Mouse (Mus musculus): ENCODE data around the gene Ski. TPM values are rescaled to one million over a fixed set of nuclear protein-coding genes. Genes with fewer than 3 reads are reported as not detected.

Ski gene
- polyA plus RNA-seq, 1 experiment from 2014 or later, result 11.3 TPM

DNA sequence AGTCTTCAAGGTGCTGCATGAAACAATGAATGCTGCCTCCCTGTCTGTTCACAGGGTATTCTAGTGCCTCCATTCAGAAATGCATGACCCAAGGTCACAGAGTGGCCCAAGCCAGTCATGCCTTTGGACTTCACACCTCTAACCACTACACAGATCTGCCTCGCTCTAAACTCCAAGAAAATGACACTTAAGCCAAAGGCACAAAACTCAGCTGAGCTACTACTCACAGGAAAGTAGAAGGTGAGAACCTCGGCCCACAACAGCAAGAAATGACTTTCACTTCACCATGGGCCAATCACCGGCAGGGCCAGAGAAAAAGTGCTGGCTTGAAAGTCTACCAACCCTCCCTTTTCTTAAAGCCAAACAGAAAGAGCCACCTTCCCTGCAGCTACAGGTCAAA, 14.6 kb downstream of the Ski start:
- Histone ChIP-seq H3K27ac (no peak overlapping the region), H3K4me3 (no peak overlapping the region), H3K36me3 (ENCODE audit: poor library complexity, severe bottlenecking) (peaks cover 11% of the 10 kb centered on the region), H3K9me3 (replicated peaks) (no peaks in the 10 kb centered on the region), H3K4me2 (no peak overlapping the region), H3K4me1 (peaks cover 48% of the 10 kb centered on the region), H3K9ac (no peak overlapping the region), H3K27me3 (no peaks in the 10 kb centered on the region)
- no peak for ATAC-seq
- WGBS, result 65% methylated on average over 3 of the region's 3 CpGs

DNA sequence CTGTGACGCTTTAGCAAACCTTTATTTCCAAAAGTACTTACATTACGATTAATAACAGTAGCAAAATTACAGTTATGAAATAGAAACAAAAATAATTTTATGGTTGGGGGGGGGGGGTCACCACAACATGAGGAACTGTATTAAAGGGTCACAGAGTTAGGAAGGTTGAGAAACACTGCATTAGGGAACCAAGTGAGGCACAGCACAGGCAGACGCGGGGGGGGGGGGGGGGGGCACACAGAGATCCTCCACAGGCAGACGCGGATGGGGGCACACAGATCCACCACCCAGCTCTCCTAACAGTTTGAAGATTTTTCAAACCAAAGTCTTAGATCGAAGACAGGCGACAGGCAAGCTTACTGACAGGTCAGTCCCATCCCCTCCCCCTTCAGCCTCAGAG, 15.9 kb downstream of the Ski start:
- no peak overlapping the region for H3K4me2 ChIP-seq
- no peak for ATAC-seq
- no peaks in the 10 kb centered on the region for H3K9me3 ChIP-seq (replicated peaks)
- no peak overlapping the region for H3K4me3 ChIP-seq
- WGBS, result 92% methylated on average over 7 of the region's 8 CpGs
- peaks cover 36% of the 10 kb centered on the region for H3K4me1 ChIP-seq
- no peak overlapping the region for H3K9ac ChIP-seq
- no peak overlapping the region for H3K27ac ChIP-seq
- no peaks in the 10 kb centered on the region for H3K27me3 ChIP-seq
- H3K36me3 ChIP-seq (ENCODE audit: poor library complexity, severe bottlenecking), result peaks cover 11% of the 10 kb centered on the region

DNA sequence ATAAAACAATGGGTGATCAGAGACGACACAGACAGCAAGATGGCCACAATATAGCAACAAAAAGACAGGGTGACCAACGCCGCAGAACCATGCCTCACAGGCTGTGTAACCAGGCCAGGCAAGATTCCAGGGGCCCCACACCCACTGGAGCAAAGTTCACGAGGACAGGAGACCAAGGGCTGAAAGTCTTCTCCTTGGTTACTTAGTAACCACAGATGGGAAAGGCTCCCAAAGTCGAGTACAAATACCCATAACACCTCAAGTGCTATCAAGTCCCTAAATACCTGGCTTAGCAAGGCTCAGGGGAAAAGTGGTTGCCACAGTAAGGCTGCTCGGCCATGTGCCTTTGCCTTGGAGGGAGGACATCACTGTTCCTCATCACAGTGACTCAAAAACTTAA, 16.5 kb downstream of the Ski start:
- no peaks in the 10 kb centered on the region for H3K27me3 ChIP-seq
- no peak for ATAC-seq
- no peaks in the 10 kb centered on the region for H3K9me3 ChIP-seq (replicated peaks)
- peaks cover 36% of the 10 kb centered on the region for H3K4me1 ChIP-seq
- peaks cover 6% of the 10 kb centered on the region for H3K36me3 ChIP-seq (ENCODE audit: poor library complexity, severe bottlenecking)
- no peak overlapping the region for H3K4me2 ChIP-seq
- H3K9ac ChIP-seq, result no peak overlapping the region
- H3K27ac ChIP-seq, result no peak overlapping the region
- H3K4me3 ChIP-seq, result no peak overlapping the region
- WGBS, result 83% methylated on average over 6 of the region's 6 CpGs

DNA sequence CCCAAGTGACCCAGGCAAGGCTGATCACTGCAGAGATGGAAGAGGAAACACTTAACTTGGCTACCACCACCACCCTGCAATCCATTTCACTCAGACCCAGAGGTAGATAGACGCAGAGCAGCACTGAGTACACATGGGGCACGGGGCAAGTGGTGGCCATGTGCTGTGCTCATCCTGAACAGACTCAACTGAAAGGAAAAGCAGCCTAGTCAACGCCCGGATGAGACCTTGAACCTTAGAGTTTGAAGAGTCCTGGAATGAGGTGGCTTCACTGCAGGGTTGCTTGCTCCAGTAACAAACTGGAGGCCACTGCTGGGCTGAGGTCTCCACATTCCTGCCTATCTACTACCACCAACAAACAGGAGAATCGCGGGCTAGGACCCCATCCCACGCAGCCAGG, 20.6 kb downstream of the Ski start:
- Histone ChIP-seq H3K9me3 (replicated peaks) (no peaks in the 10 kb centered on the region), H3K27me3 (no peaks in the 10 kb centered on the region), H3K27ac (no peak overlapping the region), H3K4me1 (peaks cover 34% of the 10 kb centered on the region), H3K4me3 (no peak overlapping the region), H3K4me2 (no peak overlapping the region), H3K36me3 (ENCODE audit: poor library complexity, severe bottlenecking) (no peaks in the 10 kb centered on the region), H3K9ac (no peak overlapping the region)
- ATAC-seq, result no peak
- WGBS, result 94% methylated on average over 7 of the region's 7 CpGs

DNA sequence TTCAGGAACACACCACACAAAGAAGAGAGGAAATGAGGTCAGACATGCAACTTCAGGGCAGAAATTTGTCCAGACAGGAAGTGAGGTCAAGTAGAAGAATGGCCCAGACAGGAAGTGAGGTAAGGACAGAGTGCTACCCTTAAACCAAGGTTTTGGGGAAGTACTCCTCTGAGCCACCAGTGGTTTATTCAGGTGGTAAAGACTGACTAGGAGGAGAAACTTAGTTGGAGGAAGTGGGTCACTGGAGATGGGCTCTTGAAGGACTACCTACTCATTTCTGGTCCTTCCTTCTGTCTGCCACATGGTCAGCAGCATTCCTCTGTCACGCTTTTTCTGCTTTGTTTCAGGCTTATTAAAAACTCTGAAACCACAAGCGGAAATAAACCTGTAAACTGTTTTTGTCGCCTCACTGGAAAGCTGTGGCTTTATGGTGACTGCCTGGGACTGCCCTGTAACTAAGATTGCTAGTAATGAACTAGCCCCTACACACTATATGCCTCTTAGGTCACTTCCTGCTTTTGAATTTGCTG, 21.5 kb downstream of the Ski start:
- Histone ChIP-seq H3K27me3 (no peaks in the 10 kb centered on the region), H3K9me3 (replicated peaks) (no peaks in the 10 kb centered on the region), H3K4me3 (no peak overlapping the region), H3K36me3 (ENCODE audit: poor library complexity, severe bottlenecking) (no peaks in the 10 kb centered on the region), H3K4me2 (no peak overlapping the region), H3K9ac (no peak overlapping the region), H3K4me1 (peaks cover 38% of the 10 kb centered on the region), H3K27ac (no peak overlapping the region)
- 92% methylated on average over 3 of the region's 3 CpGs for WGBS
- ATAC-seq, result no peak

DNA sequence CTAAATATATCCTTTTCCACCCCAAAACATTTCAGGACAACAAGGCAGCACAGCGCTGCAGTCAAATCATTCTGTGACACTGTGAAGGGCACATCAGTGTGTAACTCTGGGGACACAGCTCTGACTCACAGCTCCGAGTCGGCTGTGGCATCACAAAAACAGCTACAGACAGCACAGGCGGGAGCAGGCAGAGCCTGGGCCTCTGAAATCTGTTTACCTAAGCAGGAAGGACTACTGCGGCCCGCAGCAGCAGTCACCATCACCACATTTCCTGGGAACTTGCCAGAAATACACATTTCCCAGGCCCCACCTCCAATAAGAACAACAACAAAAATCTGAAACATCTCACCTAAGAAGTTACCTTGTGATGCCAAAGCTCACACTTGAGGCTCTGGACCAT, 24.7 kb downstream of the Ski start:
- no peak for ATAC-seq
- Histone ChIP-seq H3K36me3 (ENCODE audit: poor library complexity, severe bottlenecking) (no peaks in the 10 kb centered on the region), H3K27me3 (no peaks in the 10 kb centered on the region), H3K4me3 (no peak overlapping the region), H3K9me3 (replicated peaks) (no peaks in the 10 kb centered on the region), H3K9ac (0 out of 2 replicates have a peak overlapping the region, but pooled peaks have one; percentile 12), H3K4me1 (peaks cover 40% of the 10 kb centered on the region), H3K4me2 (no peak overlapping the region), H3K27ac (peak overlapping the region; percentile 11; the same call in 1 of the 2 replicates)
- WGBS, result 71% methylated on average over 6 of the region's 6 CpGs

DNA sequence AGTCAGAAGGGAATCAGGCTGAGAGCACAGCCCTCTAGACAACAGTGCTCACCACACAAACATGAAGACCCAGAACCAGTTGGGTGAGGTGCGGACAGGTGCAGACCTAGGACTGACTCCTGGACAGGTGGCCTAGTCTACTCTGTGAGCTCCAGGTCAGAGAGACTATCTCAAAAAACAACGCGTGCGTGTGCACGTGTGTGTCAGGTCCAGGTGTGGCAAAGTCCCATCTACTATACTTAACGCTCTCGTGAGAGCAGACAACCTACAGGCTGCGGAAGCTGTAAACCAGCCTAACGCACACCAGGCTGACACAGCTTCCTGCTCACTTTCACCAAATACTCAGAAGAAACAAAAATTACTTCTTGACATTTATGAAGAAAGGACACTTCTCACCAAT, 27.2 kb downstream of the Ski start:
- Histone ChIP-seq H3K9me3 (replicated peaks) (no peaks in the 10 kb centered on the region), H3K4me3 (no peak overlapping the region), H3K4me1 (peaks cover 63% of the 10 kb centered on the region), H3K27me3 (no peaks in the 10 kb centered on the region), H3K36me3 (ENCODE audit: poor library complexity, severe bottlenecking) (no peaks in the 10 kb centered on the region), H3K9ac (no peak overlapping the region), H3K4me2 (no peak overlapping the region), H3K27ac (no peak overlapping the region)
- no peak for ATAC-seq
- 95% methylated on average over 9 of the region's 9 CpGs for WGBS

DNA sequence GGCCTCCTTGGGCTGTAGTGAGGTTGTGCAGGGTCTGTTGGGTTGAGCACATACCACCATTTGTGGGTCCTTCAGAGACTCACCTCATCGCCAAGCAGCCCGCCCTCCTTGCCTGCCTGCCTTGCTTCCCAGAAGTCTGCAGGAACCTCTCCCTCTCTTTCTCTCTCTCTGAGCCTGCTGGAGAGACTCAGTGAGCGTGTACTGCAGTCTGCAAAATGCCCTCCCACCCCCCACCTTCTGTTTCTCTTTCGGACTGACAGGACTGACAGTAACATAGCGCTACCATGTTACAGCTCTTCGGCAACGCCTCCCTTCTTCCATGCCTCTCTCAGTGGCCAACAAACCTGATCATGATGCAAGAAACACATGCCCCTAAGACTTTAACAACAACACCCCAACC, 32.1 kb downstream of the Ski start:
- no peak overlapping the region for H3K4me3 ChIP-seq
- peak overlapping the region; percentile 26; the same call in 1 of the 2 replicates for H3K9ac ChIP-seq
- H3K27me3 ChIP-seq, result no peaks in the 10 kb centered on the region
- peaks cover 69% of the 10 kb centered on the region for H3K4me1 ChIP-seq
- no peaks in the 10 kb centered on the region for H3K9me3 ChIP-seq (replicated peaks)
- WGBS, result 46% methylated on average over 7 of the region's 7 CpGs
- no peak for ATAC-seq
- no peaks in the 10 kb centered on the region for H3K36me3 ChIP-seq (ENCODE audit: poor library complexity, severe bottlenecking)
- H3K27ac ChIP-seq, result peak overlapping the region; percentile 25; the same call in 1 of the 2 replicates
- no peak overlapping the region for H3K4me2 ChIP-seq

DNA sequence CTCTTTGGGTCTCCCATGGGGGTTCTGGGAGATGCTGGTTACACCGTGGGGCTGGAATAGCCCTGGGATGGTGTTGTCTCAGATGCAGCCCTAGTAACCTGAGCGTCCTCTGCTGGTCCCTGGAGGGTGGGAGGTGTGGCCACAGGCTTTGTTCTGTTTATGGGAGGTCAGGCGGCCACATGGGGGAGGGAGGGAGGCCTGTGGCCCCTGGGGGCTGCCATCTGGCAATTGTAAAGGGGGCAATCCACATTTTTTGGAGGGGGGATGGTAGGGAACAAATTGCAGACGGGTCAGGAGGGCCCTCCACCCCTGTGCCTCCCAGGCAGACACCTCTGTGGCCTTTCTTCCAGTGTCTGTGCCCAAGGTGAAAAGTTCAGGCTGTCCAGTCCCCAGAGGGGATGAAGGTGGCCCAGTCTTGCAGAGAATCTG, 32.7 kb downstream of the Ski start:
- 8% methylated on average over 4 of the region's 4 CpGs for WGBS
- H3K27me3 ChIP-seq, result no peaks in the 10 kb centered on the region
- no peak overlapping the region for H3K4me3 ChIP-seq
- ATAC-seq, result no peak
- H3K9me3 ChIP-seq (replicated peaks), result no peaks in the 10 kb centered on the region
- H3K36me3 ChIP-seq (ENCODE audit: poor library complexity, severe bottlenecking), result no peaks in the 10 kb centered on the region
- H3K27ac ChIP-seq, result peak overlapping the region; percentile 51; the same call in 1 of the 2 replicates
- peaks cover 75% of the 10 kb centered on the region for H3K4me1 ChIP-seq
- H3K4me2 ChIP-seq, result no peak overlapping the region
- peak overlapping the region; percentile 26 for H3K9ac ChIP-seq

DNA sequence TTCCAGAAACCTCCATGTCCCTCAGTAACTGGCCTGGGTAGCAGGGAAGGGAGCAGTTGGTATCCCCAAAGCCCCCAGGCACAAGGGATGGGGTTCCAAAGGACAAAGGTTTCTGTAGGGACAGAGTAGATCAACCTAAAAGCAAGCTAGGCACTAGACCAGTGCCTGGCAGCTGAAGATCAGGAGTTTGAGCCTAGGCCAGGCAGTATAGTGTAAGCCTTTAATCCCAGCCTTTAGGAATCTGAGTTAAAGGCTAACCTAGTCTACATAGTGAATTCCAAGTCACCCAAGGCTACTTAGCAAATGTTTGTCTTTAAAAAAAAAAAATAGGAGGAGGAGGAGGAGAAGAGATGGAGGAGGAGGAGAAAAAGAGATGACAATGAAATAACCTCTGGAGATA, 33.6 kb downstream of the Ski start:
- Histone ChIP-seq H3K4me2 (no peak overlapping the region), H3K27me3 (no peaks in the 10 kb centered on the region), H3K9me3 (replicated peaks) (no peaks in the 10 kb centered on the region), H3K27ac (no peak overlapping the region), H3K9ac (no peak overlapping the region), H3K4me3 (no peak overlapping the region), H3K4me1 (peaks cover 84% of the 10 kb centered on the region), H3K36me3 (ENCODE audit: poor library complexity, severe bottlenecking) (no peaks in the 10 kb centered on the region)
- ATAC-seq, result no peak

DNA sequence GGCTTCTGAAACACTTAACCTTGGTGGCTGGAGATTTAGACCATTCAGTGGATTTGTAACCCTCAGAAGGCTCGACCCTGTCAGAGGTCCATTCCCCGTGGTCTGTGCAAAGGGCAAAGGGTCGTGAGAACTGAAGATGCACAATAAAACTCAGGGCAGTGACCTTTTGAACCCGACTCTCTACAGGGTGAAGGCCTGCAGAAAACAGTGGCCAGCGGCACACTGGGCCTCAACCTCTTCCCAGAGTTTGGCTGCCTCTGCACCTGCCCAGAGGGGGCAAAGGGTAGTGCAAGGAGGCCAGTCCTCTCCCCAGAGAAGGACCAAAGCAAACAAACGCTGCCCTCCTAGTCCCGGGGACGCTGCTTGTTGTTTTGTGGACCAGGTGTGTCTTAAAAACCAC, 34.1 kb downstream of the Ski start:
- Histone ChIP-seq H3K27me3 (no peaks in the 10 kb centered on the region), H3K9me3 (replicated peaks) (no peaks in the 10 kb centered on the region), H3K27ac (no peak overlapping the region), H3K4me3 (no peak overlapping the region), H3K9ac (no peak overlapping the region), H3K36me3 (ENCODE audit: poor library complexity, severe bottlenecking) (no peaks in the 10 kb centered on the region), H3K4me2 (no peak overlapping the region), H3K4me1 (peaks cover 80% of the 10 kb centered on the region)
- ATAC-seq, result no peak
- WGBS, result 9% methylated on average over 8 of the region's 8 CpGs

DNA sequence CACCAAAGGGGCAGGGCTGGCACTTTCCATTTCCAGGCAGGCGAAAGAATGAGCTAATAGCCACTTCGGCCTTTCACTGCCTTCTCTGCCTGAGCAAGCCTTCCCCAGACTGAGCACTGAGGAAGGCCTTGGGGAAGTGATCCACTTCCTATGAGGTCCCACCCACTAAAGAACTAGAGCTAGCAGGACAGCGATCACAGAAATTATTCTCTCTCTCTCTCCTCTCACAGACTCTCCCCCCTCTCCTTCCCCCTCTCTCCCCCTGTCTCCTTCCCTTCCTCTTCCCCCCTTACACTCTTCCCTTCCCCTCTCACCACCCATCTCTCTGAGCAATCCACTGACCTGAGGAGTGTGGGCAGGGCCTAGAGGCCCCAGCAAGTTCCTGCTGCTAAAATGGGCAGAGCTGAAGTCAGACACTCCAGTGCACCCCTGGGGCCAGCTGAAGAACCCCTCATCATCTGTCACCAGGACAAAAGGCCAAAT, 35.2 kb downstream of the Ski start:
- Histone ChIP-seq H3K4me2 (no peak overlapping the region), H3K9ac (no peak overlapping the region), H3K27ac (no peak overlapping the region), H3K4me3 (no peak overlapping the region), H3K36me3 (ENCODE audit: poor library complexity, severe bottlenecking) (no peaks in the 10 kb centered on the region), H3K4me1 (peaks cover 69% of the 10 kb centered on the region), H3K27me3 (no peaks in the 10 kb centered on the region), H3K9me3 (replicated peaks) (no peaks in the 10 kb centered on the region)
- no peak for ATAC-seq
- whole genome bisulfite sequencing, result 54% methylated on average over 3 of the region's 3 CpGs

DNA sequence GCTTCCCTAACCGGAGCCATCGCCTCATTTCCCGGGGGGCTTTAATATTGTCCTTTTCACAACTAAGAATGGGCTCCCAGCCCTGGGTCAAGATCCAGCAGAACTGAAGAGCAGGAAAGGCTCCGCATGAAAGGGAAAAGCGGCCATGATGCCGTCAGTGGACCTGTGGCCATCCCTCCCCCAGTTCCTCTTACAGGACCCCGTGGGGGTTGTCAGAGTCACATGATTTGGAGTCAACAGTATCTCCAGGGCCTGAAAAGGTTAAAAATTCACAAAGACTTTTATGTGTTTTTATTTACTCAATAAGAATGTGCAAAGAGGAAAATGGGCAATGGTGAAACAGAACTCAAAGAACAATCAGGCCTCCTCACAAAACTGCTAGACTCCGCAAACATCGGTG, 36.5 kb downstream of the Ski start:
- no peak overlapping the region for H3K4me2 ChIP-seq
- peaks cover 58% of the 10 kb centered on the region for H3K4me1 ChIP-seq
- no peak overlapping the region for H3K9ac ChIP-seq
- no peaks in the 10 kb centered on the region for H3K27me3 ChIP-seq
- 91% methylated on average over 9 of the region's 9 CpGs for WGBS
- H3K27ac ChIP-seq, result no peak overlapping the region
- no peaks in the 10 kb centered on the region for H3K36me3 ChIP-seq (ENCODE audit: poor library complexity, severe bottlenecking)
- no peak for ATAC-seq
- no peak overlapping the region for H3K4me3 ChIP-seq
- H3K9me3 ChIP-seq (replicated peaks), result no peaks in the 10 kb centered on the region
